Mouse (Mus musculus): Measurements from ENCODE around the gene Paqr8. TPM values are rescaled to one million over a fixed set of nuclear protein-coding genes. Genes with fewer than 3 reads are reported as not detected.

Gene Paqr8
- 5.7 and 6.0 TPM in 2 replicates for polyA plus RNA-seq (2015; fragmentation: Nextera tagmentation; extraction: Ambion mirVana)

GRCm38 (mm10) chr1:20890404-20890921, at the start of gene Paqr8:
Paqr8 (plus strand) TSS chr1:20890606.
- H3K4me2 ChIP-seq: peak within 1 kb of the TSS; percentile 89
- no peaks in the 10 kb centered on the region for H3K27me3 ChIP-seq
- no peaks in the 10 kb centered on the region for H3K36me3 ChIP-seq
- peak within 1 kb of the TSS; percentile 85 for H3K27ac ChIP-seq
- peak; percentile 94 for ATAC-seq (ENCODE audit: insufficient number of reproducible peaks, low FRiP score, low TSS enrichment, low read depth)
- no peaks in the 10 kb centered on the region for H3K9me3 ChIP-seq
- peak within 1 kb of the TSS; percentile 69 for H3K4me3 ChIP-seq
- H3K4me1 ChIP-seq: peaks cover 11% of the 10 kb centered on the region
- WGBS: under 1% methylated on average over 37 of the region's 37 CpGs
- peak within 1 kb of the TSS; percentile 62 for H3K9ac ChIP-seq

GRCm38 (mm10) chr1:20856924-20857902, 33.2 kb upstream of the Paqr8 start:
- Histone ChIP-seq H3K9me3 (no peaks in the 10 kb centered on the region), H3K36me3 (no peaks in the 10 kb centered on the region), H3K27me3 (no peaks in the 10 kb centered on the region), H3K27ac (no peak overlapping the region), H3K4me2 (no peak overlapping the region), H3K4me3 (no peak overlapping the region), H3K4me1 (no peaks in the 10 kb centered on the region), H3K9ac (no peak overlapping the region)
- 81% methylated on average over 7 of the region's 7 CpGs for WGBS
- ATAC-seq (ENCODE audit: insufficient number of reproducible peaks, low FRiP score, low TSS enrichment, low read depth): no peak

GRCm38 (mm10) chr1:20860775-20861174, 29.6 kb upstream of the Paqr8 start:
- Histone ChIP-seq H3K4me1 (no peaks in the 10 kb centered on the region), H3K27me3 (no peaks in the 10 kb centered on the region), H3K27ac (no peak overlapping the region), H3K9ac (no peak overlapping the region), H3K4me3 (no peak overlapping the region), H3K4me2 (no peak overlapping the region), H3K36me3 (no peaks in the 10 kb centered on the region), H3K9me3 (no peaks in the 10 kb centered on the region)
- ATAC-seq (ENCODE audit: insufficient number of reproducible peaks, low FRiP score, low TSS enrichment, low read depth): no peak
- 62% methylated on average over 3 of the region's 3 CpGs for WGBS

GRCm38 (mm10) chr1:20861865-20862264, 28.5 kb upstream of the Paqr8 start:
- 74% methylated on average over 3 of the region's 3 CpGs for WGBS
- no peak overlapping the region for H3K4me2 ChIP-seq
- H3K36me3 ChIP-seq: no peaks in the 10 kb centered on the region
- H3K9me3 ChIP-seq: no peaks in the 10 kb centered on the region
- H3K27me3 ChIP-seq: no peaks in the 10 kb centered on the region
- no peak for ATAC-seq (ENCODE audit: insufficient number of reproducible peaks, low FRiP score, low TSS enrichment, low read depth)
- H3K27ac ChIP-seq: no peak overlapping the region
- no peak overlapping the region for H3K9ac ChIP-seq
- no peaks in the 10 kb centered on the region for H3K4me1 ChIP-seq
- no peak overlapping the region for H3K4me3 ChIP-seq

- 35% methylated on average over 5 of the region's 5 CpGs for WGBS
- H3K36me3 ChIP-seq: no peaks in the 10 kb centered on the region
- no peaks in the 10 kb centered on the region for H3K27me3 ChIP-seq
- H3K27ac ChIP-seq: no peak overlapping the region
- no peak overlapping the region for H3K9ac ChIP-seq
- ATAC-seq (ENCODE audit: insufficient number of reproducible peaks, low FRiP score, low TSS enrichment, low read depth): no peak
- no peak overlapping the region for H3K4me3 ChIP-seq
- no peaks in the 10 kb centered on the region for H3K4me1 ChIP-seq
- H3K9me3 ChIP-seq: no peaks in the 10 kb centered on the region
- no peak overlapping the region for H3K4me2 ChIP-seq
Measured at GRCm38 (mm10) chr1:20863452-20864172, 26.8 kb upstream of the Paqr8 start.

- Histone ChIP-seq H3K27ac (no peak overlapping the region), H3K36me3 (no peaks in the 10 kb centered on the region), H3K4me2 (no peak overlapping the region), H3K4me1 (no peaks in the 10 kb centered on the region), H3K9ac (no peak overlapping the region), H3K4me3 (no peak overlapping the region), H3K9me3 (no peaks in the 10 kb centered on the region), H3K27me3 (no peaks in the 10 kb centered on the region)
- no peak for ATAC-seq (ENCODE audit: insufficient number of reproducible peaks, low FRiP score, low TSS enrichment, low read depth)
- WGBS: 69% methylated on average over 8 of the region's 8 CpGs
Measured at GRCm38 (mm10) chr1:20867241-20867902, 23.0 kb upstream of the Paqr8 start.

GRCm38 (mm10) chr1:20868036-20868435, 22.4 kb upstream of the Paqr8 start:
- ATAC-seq (ENCODE audit: insufficient number of reproducible peaks, low FRiP score, low TSS enrichment, low read depth): no peak
- no peaks in the 10 kb centered on the region for H3K4me1 ChIP-seq
- no peak overlapping the region for H3K4me3 ChIP-seq
- no peak overlapping the region for H3K4me2 ChIP-seq
- H3K36me3 ChIP-seq: no peaks in the 10 kb centered on the region
- no peaks in the 10 kb centered on the region for H3K9me3 ChIP-seq
- no peaks in the 10 kb centered on the region for H3K27me3 ChIP-seq
- no peak overlapping the region for H3K9ac ChIP-seq
- 58% methylated on average over 9 of the region's 9 CpGs for WGBS
- H3K27ac ChIP-seq: no peak overlapping the region

- Histone ChIP-seq H3K9me3 (no peaks in the 10 kb centered on the region), H3K9ac (no peak overlapping the region), H3K27ac (no peak overlapping the region), H3K27me3 (no peaks in the 10 kb centered on the region), H3K4me1 (no peaks in the 10 kb centered on the region), H3K36me3 (no peaks in the 10 kb centered on the region), H3K4me3 (no peak overlapping the region), H3K4me2 (no peak overlapping the region)
- ATAC-seq (ENCODE audit: insufficient number of reproducible peaks, low FRiP score, low TSS enrichment, low read depth): no peak
- 19% methylated on average over 2 of the region's 2 CpGs for WGBS
Measured at GRCm38 (mm10) chr1:20870887-20871286, 19.5 kb upstream of the Paqr8 start.

GRCm38 (mm10) chr1:20872496-20872895, 17.9 kb upstream of the Paqr8 start:
- Histone ChIP-seq H3K9ac (no peak overlapping the region), H3K9me3 (no peaks in the 10 kb centered on the region), H3K4me1 (no peaks in the 10 kb centered on the region), H3K36me3 (no peaks in the 10 kb centered on the region), H3K4me3 (no peak overlapping the region), H3K4me2 (no peak overlapping the region), H3K27me3 (no peaks in the 10 kb centered on the region), H3K27ac (no peak overlapping the region)
- WGBS: 77% methylated on average over 5 of the region's 5 CpGs
- ATAC-seq (ENCODE audit: insufficient number of reproducible peaks, low FRiP score, low TSS enrichment, low read depth): no peak

GRCm38 (mm10) chr1:20874061-20874460, 16.3 kb upstream of the Paqr8 start:
- no peaks in the 10 kb centered on the region for H3K4me1 ChIP-seq
- no peak overlapping the region for H3K4me3 ChIP-seq
- H3K9ac ChIP-seq: no peak overlapping the region
- no peak overlapping the region for H3K4me2 ChIP-seq
- H3K9me3 ChIP-seq: no peaks in the 10 kb centered on the region
- H3K36me3 ChIP-seq: no peaks in the 10 kb centered on the region
- no peak overlapping the region for H3K27ac ChIP-seq
- no peaks in the 10 kb centered on the region for H3K27me3 ChIP-seq
- ATAC-seq (ENCODE audit: insufficient number of reproducible peaks, low FRiP score, low TSS enrichment, low read depth): no peak
- 90% methylated on average over 6 of the region's 6 CpGs for WGBS

- H3K4me1 ChIP-seq: no peaks in the 10 kb centered on the region
- H3K27ac ChIP-seq: no peak overlapping the region
- no peaks in the 10 kb centered on the region for H3K27me3 ChIP-seq
- H3K36me3 ChIP-seq: no peaks in the 10 kb centered on the region
- H3K9ac ChIP-seq: no peak overlapping the region
- no peak overlapping the region for H3K4me2 ChIP-seq
- ATAC-seq (ENCODE audit: insufficient number of reproducible peaks, low FRiP score, low TSS enrichment, low read depth): no peak
- no peak overlapping the region for H3K4me3 ChIP-seq
- H3K9me3 ChIP-seq: no peaks in the 10 kb centered on the region
Measured at GRCm38 (mm10) chr1:20877355-20877754, 13.1 kb upstream of the Paqr8 start.
